Mouse (Mus musculus): Measurements from ENCODE around the gene Gnb5.
A peak's percentile ranks its signal among the peaks of the same experiment; 100 is the strongest.

Gene Gnb5

GRCm38 (mm10) chr9:75306126-75306898 lies at the start of gene Gnb5:
Gnb5 (plus strand) TSS chr9:75306288.
- no peak for DNase-seq (ENCODE audit: low read depth, low spot score)

- DNase-seq (ENCODE audit: low read depth, low spot score), result no peak
Measured at GRCm38 (mm10) chr9:75258792-75259191, 47.3 kb upstream of the Gnb5 start.

- DNase-seq (ENCODE audit: low read depth, low spot score), result peak; percentile 85
Measured at GRCm38 (mm10) chr9:75259656-75260055, 46.4 kb upstream of the Gnb5 start.

GRCm38 (mm10) chr9:75261332-75261872 lies 44.7 kb upstream of the Gnb5 start:
- DNase-seq (ENCODE audit: low read depth, low spot score), result peak; percentile 84

- no peak for DNase-seq (ENCODE audit: low read depth, low spot score)
Measured at GRCm38 (mm10) chr9:75262235-75262826, 43.8 kb upstream of the Gnb5 start.

- peak; percentile 84 for DNase-seq (ENCODE audit: low read depth, low spot score)
Measured at GRCm38 (mm10) chr9:75264008-75264718, 41.9 kb upstream of the Gnb5 start.

GRCm38 (mm10) chr9:75267147-75267546 lies 38.9 kb upstream of the Gnb5 start:
- no peak for DNase-seq (ENCODE audit: low read depth, low spot score)

GRCm38 (mm10) chr9:75270382-75270781 lies 35.7 kb upstream of the Gnb5 start:
- DNase-seq (ENCODE audit: low read depth, low spot score), result no peak

- no peak for DNase-seq (ENCODE audit: low read depth, low spot score)
Measured at GRCm38 (mm10) chr9:75271539-75271938, 34.5 kb upstream of the Gnb5 start.

GRCm38 (mm10) chr9:75273646-75274045 lies 32.4 kb upstream of the Gnb5 start:
- no peak for DNase-seq (ENCODE audit: low read depth, low spot score)

- no peak for DNase-seq (ENCODE audit: low read depth, low spot score)
Measured at GRCm38 (mm10) chr9:75274486-75274885, 31.6 kb upstream of the Gnb5 start.

- no peak for DNase-seq (ENCODE audit: low read depth, low spot score)
Measured at GRCm38 (mm10) chr9:75275051-75275450, 31.0 kb upstream of the Gnb5 start.

- peak; percentile 54 for DNase-seq (ENCODE audit: low read depth, low spot score)
Measured at GRCm38 (mm10) chr9:75280814-75281213, 25.3 kb upstream of the Gnb5 start.

GRCm38 (mm10) chr9:75282179-75282578 lies 23.9 kb upstream of the Gnb5 start:
- no peak for DNase-seq (ENCODE audit: low read depth, low spot score)

GRCm38 (mm10) chr9:75282830-75283229 lies 23.3 kb upstream of the Gnb5 start:
- peak; percentile 77 for DNase-seq (ENCODE audit: low read depth, low spot score)

- no peak for DNase-seq (ENCODE audit: low read depth, low spot score)
Measured at GRCm38 (mm10) chr9:75283636-75284035, 22.5 kb upstream of the Gnb5 start.

GRCm38 (mm10) chr9:75285363-75285762 lies 20.7 kb upstream of the Gnb5 start:
- peak; percentile 36 for DNase-seq (ENCODE audit: low read depth, low spot score)

- DNase-seq (ENCODE audit: low read depth, low spot score), result peak; percentile 60
Measured at GRCm38 (mm10) chr9:75287636-75288035, 18.5 kb upstream of the Gnb5 start.

- peak; percentile 73 for DNase-seq (ENCODE audit: low read depth, low spot score)
Measured at GRCm38 (mm10) chr9:75289545-75289944, 16.5 kb upstream of the Gnb5 start.

- peak; percentile 70 for DNase-seq (ENCODE audit: low read depth, low spot score)
Measured at GRCm38 (mm10) chr9:75299342-75299741, 6.7 kb upstream of the Gnb5 start.

GRCm38 (mm10) chr9:75303033-75303432 lies 3.1 kb upstream of the Gnb5 start:
- peak; percentile 62 for DNase-seq (ENCODE audit: low read depth, low spot score)

GRCm38 (mm10) chr9:75303701-75304261 lies 2.3 kb upstream of the Gnb5 start:
- DNase-seq (ENCODE audit: low read depth, low spot score), result peak; percentile 97

All from R1 (cell line).